Mouse (Mus musculus) left cerebral cortex, postnatal 36 days (tissue): ENCODE measurements around the gene Klf7. TPM values are rescaled to one million over a fixed set of nuclear protein-coding genes. Genes with fewer than 3 reads are reported as not detected.

Source experiments
- DNase-seq, 2 experiments: peaks; one replicate each; pipeline ENCODE4 v3.0.0; 2021 to 2022; ENCODE audit warnings: low spot score in 2 of 2, mixed read lengths in 1 of 2
- intact Hi-C: fragments of 180-260 bp; cut with DNase I; formaldehyde crosslinking; loops from one replicate; pipeline ENCODE4 v1.15.1; 2025
- microRNA-seq: library from miRNA; unstranded; fragments of <30 nt; microRNA quantifications from one replicate; pipeline ENCODE4 v1.2.0, GENCODE M21; 2022
- total RNA-seq, 2 experiments: library from RNA; stranded (reverse); gene quantifications; 2 replicates each; pipeline ENCODE4 v1.2.3; 2021

Klf7 gene
- total RNA-seq, 2 experiments from 2014 or later, result 39.8 to 45.0 TPM

- DNase-seq, result no peak
- intact Hi-C loops, result no loop called here
Observed at GRCm38 (mm10) chr1:63998901-63999300, 123.2 kb downstream of the Klf7 start.

- intact Hi-C loops, result no loop called here
- DNase-seq, result no peak
Observed at GRCm38 (mm10) chr1:63998139-63998538, 123.9 kb downstream of the Klf7 start.

DNA sequence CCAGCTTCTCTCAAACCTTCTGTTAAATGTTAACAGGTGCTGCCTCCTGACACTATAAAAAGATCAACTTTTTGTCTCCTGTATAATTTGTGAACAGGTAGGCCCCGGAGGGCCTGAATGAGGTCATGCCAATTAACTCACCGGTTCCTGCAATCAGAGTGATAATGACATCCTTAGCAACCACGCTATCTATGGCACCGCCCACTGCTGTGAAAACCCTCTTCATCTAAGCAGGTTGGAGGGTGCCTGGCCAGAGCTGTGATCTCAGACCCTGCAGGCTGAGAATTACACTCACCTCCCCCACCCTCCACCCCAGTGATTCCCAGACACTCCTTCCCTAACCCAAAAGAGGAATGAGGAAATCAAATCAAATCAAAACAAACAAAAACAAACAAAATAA lies 126.3 kb downstream of the Klf7 start:
- intact Hi-C loops, result no loop called here
- no peak for DNase-seq

- intact Hi-C loops, result no loop called here
- DNase-seq, result no peak
Observed at GRCm38 (mm10) chr1:63995137-63995492, 127.0 kb downstream of the Klf7 start.

GRCm38 (mm10) chr1:63994248-63995136 lies 127.6 kb downstream of the Klf7 start:
- intact Hi-C loops, result no loop called here
- peak in 1 of 2 experiments; percentile 30 for DNase-seq

DNA sequence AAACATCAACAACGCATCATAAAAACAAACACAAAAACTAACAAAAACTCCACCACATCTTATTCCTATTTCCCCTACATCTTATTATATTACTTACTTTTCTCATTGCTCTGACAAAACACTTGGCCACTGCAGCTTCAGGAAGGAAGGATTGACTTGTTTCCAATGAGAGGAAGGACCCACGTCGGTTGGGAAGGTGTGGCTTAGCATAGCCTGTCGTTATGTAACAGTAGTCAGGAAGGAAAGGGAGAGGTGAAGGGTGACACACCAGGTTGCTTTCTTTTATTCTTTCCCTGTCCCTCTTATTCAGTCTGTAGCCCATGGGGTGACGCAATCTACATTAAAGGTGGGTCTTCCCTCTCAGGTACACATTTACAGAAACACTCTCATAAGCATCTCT lies 129.6 kb downstream of the Klf7 start:
- no peak for DNase-seq
- intact Hi-C loops, result no loop called here

DNA sequence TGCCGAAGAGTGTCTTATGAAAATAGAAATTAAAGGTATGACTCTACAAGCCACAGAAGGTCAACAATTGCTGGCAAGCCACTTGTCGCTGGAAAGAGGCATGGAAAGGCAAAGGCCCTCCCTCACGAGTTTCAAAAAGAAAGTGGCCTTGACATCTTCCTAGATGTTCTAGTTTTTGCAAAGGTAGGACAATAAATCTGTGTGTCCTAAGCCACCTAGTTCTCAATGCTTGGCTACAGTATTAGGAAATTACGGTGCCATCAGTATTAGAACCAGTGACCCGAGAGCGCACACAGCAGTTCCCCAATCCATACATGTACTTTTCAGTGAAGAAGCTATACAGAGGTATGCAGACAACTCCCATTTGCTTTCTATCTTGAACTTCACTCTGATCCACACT lies 131.7 kb downstream of the Klf7 start:
- intact Hi-C loops, result no loop called here
- no peak for DNase-seq

DNA sequence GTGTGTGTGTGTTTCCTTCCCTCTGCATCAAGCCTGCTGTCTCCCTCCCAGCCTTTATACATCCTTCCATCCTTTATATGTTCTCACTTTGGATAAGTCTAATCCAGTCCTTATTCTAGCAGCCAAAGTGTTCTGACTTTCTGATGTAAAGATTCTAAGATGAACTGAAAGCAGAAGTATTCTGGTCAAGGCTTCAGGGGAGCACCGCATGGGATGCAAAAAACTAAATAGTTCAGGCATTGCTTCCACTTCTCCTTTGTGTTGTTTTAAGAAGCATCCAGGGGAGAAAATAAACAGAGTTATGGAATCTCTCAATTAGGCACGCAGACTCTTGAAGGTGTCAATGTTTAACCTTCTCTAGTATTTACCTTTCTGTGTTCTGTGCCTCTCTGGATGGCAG lies 141.3 kb downstream of the Klf7 start:
- no peak for DNase-seq
- intact Hi-C loops, result no loop called here

Small RNA genes lying within 50 kb of the gene (microRNA-seq; reads per million reads assigned to microRNA genes)
- not detected for gene Mir6899
